Mouse (Mus musculus): ENCODE data around the gene Fam198a. TPM values are rescaled to one million over a fixed set of nuclear protein-coding genes. Genes with fewer than 3 reads are reported as not detected.
"Not testable (repeated sequence)": the region's sequence is repeated elsewhere in the genome, so short reads cannot be mapped to it uniquely, and the experiment has no call there.

The Fam198a gene
- polyA plus RNA-seq, 1 experiment from 2014 or later: 1.6 TPM

DNA sequence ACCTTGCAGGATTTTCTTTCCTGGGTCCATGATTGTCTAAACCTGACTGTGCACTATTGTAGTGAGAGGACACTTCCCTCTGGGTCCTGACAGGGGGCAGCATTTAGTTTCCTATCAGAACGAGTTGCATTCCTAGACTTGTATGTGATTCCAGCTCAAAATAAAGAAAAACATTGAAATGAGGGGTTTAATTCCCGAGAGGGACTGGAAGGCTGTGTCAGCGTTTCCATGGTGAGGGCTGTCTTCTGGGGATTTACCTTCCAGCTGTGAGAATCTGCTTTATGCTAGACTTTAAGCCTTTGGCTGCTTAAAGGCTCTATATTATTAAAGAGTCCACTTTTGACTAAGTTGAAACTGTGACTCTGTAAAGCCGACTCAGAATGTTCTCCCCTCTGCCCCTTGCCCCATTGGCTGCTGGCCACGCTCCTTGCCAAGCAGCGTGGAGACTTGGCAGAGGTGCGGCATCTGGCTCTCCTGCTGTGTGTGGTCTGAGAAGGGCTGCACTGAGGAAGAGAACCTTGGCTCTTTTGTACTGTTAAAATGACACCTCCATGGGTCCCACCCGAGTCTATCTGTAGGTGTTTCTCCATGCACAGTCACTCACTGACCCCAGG lies 68.1 kb downstream of the Fam198a start:
- DNase-seq (ENCODE audit: low spot score) (peak; percentile 93), ATAC-seq (peak; percentile 58)
- Histone ChIP-seq H3K27me3 (replicated peaks; ENCODE audit: insufficient read depth, low read length) (no peaks in the 10 kb centered on the region), H3K36me3 (ENCODE audit: insufficient read depth, low read length) (no peaks in the 10 kb centered on the region), H3K4me3 (ENCODE audit: low read depth, low read length) (no peak overlapping the region), H3K4me1 (ENCODE audit: insufficient read depth, low read depth, low read length) (peaks cover 12% of the 10 kb centered on the region; the same call in 1 of the 2 replicates), H3K9ac (replicated peaks; ENCODE audit: low read depth) (no peak overlapping the region), H3K27ac (ENCODE audit: low read length) (0 out of 2 replicates have a peak overlapping the region, but pooled peaks have one; percentile 6), H3K9me3 (ENCODE audit: low read length) (no peaks in the 10 kb centered on the region), H3K4me2 (replicated peaks; ENCODE audit: low read depth, low read length) (peak overlapping the region; percentile 27; the same call in 1 of the 2 replicates)
- peak; percentile 88 for TF ChIP-seq CTCF (IDR thresholded peaks at IDR 0.05)
- peak; percentile 66 for TF ChIP-seq EP300 (IDR thresholded peaks at IDR 0.05)
- WGBS: 6% methylated on average over 8 of the region's 8 CpGs

DNA sequence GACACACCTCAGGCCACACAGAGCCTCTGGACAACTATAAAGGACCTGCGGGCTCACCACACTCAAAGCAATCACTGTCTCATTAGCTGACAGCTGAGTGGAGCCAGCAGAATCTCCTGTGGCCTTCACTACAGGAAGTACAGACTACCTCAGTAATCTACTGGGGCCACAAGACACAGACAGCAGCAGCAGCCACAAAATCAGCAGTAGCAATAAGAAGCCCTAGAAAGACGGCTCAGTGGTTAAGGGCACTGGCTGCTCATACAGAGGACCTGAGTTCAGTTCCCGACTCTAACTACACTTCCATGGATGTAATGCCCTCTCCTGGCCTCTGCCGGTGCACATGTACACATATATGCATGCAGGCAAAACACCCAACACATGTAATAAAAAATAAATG lies 69.5 kb downstream of the Fam198a start:
- WGBS: 78% methylated on average over 4 of the region's 4 CpGs
- H3K4me3 ChIP-seq (ENCODE audit: low read depth, low read length): no peak overlapping the region
- ATAC-seq (no peak), DNase-seq (ENCODE audit: low spot score) (no peak)
- TF ChIP-seq EP300 (IDR thresholded peaks at IDR 0.05) (no peak), CTCF (IDR thresholded peaks at IDR 0.05) (no peak)
- H3K27ac ChIP-seq (ENCODE audit: low read length): no peak overlapping the region
- H3K27me3 ChIP-seq (replicated peaks; ENCODE audit: insufficient read depth, low read length): no peaks in the 10 kb centered on the region
- H3K36me3 ChIP-seq (ENCODE audit: insufficient read depth, low read length): no peaks in the 10 kb centered on the region
- no peaks in the 10 kb centered on the region for H3K9me3 ChIP-seq (ENCODE audit: low read length)
- H3K9ac ChIP-seq (replicated peaks; ENCODE audit: low read depth): no peak overlapping the region
- peaks cover 12% of the 10 kb centered on the region; the same call in 1 of the 2 replicates for H3K4me1 ChIP-seq (ENCODE audit: insufficient read depth, low read depth, low read length)
- no peak overlapping the region for H3K4me2 ChIP-seq (replicated peaks; ENCODE audit: low read depth, low read length)

- H3K27me3 ChIP-seq (replicated peaks; ENCODE audit: insufficient read depth, low read length); H3K4me2 ChIP-seq (replicated peaks; ENCODE audit: low read depth, low read length); ATAC-seq; DNase-seq (ENCODE audit: low spot score); H3K9me3 ChIP-seq (ENCODE audit: low read length); H3K27ac ChIP-seq (ENCODE audit: low read length); H3K36me3 ChIP-seq (ENCODE audit: insufficient read depth, low read length); H3K9ac ChIP-seq (replicated peaks; ENCODE audit: low read depth); H3K4me3 ChIP-seq (ENCODE audit: low read depth, low read length): not testable (repeated sequence)
- WGBS: 87% methylated on average over 4 of the region's 4 CpGs
- peaks cover 12% of the 10 kb centered on the region; the same call in 1 of the 2 replicates for H3K4me1 ChIP-seq (ENCODE audit: insufficient read depth, low read depth, low read length)
These were observed 70.4 kb downstream of the Fam198a start for GRCm38 (mm10) chr9:122021171-122021570.

DNA sequence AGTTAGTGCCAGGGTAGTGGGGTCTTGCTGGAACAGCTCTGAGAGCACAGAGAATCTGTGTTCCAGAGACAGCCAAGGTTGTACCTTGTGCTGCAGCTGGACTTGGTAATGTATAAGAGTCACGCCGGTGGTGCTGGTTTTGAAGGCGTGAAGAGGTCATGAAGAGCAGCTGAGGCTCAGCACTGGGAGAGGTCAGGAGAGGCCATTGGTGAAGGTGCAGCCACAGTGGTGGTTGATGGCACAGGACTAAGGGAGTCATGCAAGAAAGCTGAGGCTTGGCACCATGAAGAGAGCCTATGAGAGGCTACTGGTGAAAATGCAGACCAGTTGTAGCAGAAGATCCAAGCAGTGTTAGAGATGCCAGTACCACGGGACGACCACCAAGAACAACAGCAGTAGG lies 70.8 kb downstream of the Fam198a start:
- TF ChIP-seq CTCF (IDR thresholded peaks at IDR 0.05) (no peak), EP300 (IDR thresholded peaks at IDR 0.05) (no peak)
- no peak overlapping the region for H3K27ac ChIP-seq (ENCODE audit: low read length)
- peaks cover 12% of the 10 kb centered on the region; the same call in 1 of the 2 replicates for H3K4me1 ChIP-seq (ENCODE audit: insufficient read depth, low read depth, low read length)
- H3K9me3 ChIP-seq (ENCODE audit: low read length): no peaks in the 10 kb centered on the region
- no peaks in the 10 kb centered on the region for H3K36me3 ChIP-seq (ENCODE audit: insufficient read depth, low read length)
- DNase-seq (ENCODE audit: low spot score) (no peak), ATAC-seq (no peak)
- no peak overlapping the region for H3K4me3 ChIP-seq (ENCODE audit: low read depth, low read length)
- no peak overlapping the region for H3K9ac ChIP-seq (replicated peaks; ENCODE audit: low read depth)
- 93% methylated on average over 5 of the region's 5 CpGs for WGBS
- no peak overlapping the region for H3K4me2 ChIP-seq (replicated peaks; ENCODE audit: low read depth, low read length)
- H3K27me3 ChIP-seq (replicated peaks; ENCODE audit: insufficient read depth, low read length): no peaks in the 10 kb centered on the region

- H3K4me1 ChIP-seq (ENCODE audit: insufficient read depth, low read depth, low read length): peaks cover 18% of the 10 kb centered on the region; the same call in 1 of the 2 replicates
- peak overlapping the region; percentile 85 for H3K27ac ChIP-seq (ENCODE audit: low read length)
- ATAC-seq: peak; percentile 78
These were observed 72.0 kb downstream of the Fam198a start for GRCm38 (mm10) chr9:122022776-122023175.

GRCm38 (mm10) chr9:122023873-122024272 lies 73.1 kb downstream of the Fam198a start:
- H3K4me2 ChIP-seq (replicated peaks; ENCODE audit: low read depth, low read length): no peak overlapping the region
- peak overlapping the region; percentile 85 for H3K27ac ChIP-seq (ENCODE audit: low read length)
- H3K4me1 ChIP-seq (ENCODE audit: insufficient read depth, low read depth, low read length): peaks cover 17% of the 10 kb centered on the region; the same call in 1 of the 2 replicates
- ATAC-seq (no peak; the same call in 1 of the 2 replicates), DNase-seq (ENCODE audit: low spot score) (peak; percentile 72)
- no peaks in the 10 kb centered on the region for H3K9me3 ChIP-seq (ENCODE audit: low read length)
- no peak overlapping the region for H3K4me3 ChIP-seq (ENCODE audit: low read depth, low read length)
- H3K9ac ChIP-seq (replicated peaks; ENCODE audit: low read depth): no peak overlapping the region
- TF ChIP-seq CTCF (IDR thresholded peaks at IDR 0.05) (no peak), EP300 (IDR thresholded peaks at IDR 0.05) (peak; percentile 40; the same call in 1 of the 2 replicates)
- no peaks in the 10 kb centered on the region for H3K36me3 ChIP-seq (ENCODE audit: insufficient read depth, low read length)
- no peaks in the 10 kb centered on the region for H3K27me3 ChIP-seq (replicated peaks; ENCODE audit: insufficient read depth, low read length)
- WGBS: 65% methylated on average over 5 of the region's 5 CpGs

More at GRCm38 (mm10) chr9:122022776-122023175, 72.0 kb downstream of the Fam198a start:
- no peak overlapping the region for H3K4me2 ChIP-seq (replicated peaks; ENCODE audit: low read depth, low read length)
- H3K36me3 ChIP-seq (ENCODE audit: insufficient read depth, low read length): no peaks in the 10 kb centered on the region
- no peak for TF ChIP-seq CTCF (IDR thresholded peaks at IDR 0.05)
- peak; percentile 97 for TF ChIP-seq EP300 (IDR thresholded peaks at IDR 0.05)
- H3K9me3 ChIP-seq (ENCODE audit: low read length): no peaks in the 10 kb centered on the region
- DNase-seq (ENCODE audit: low spot score): peak; percentile 79
- H3K4me3 ChIP-seq (ENCODE audit: low read depth, low read length): no peak overlapping the region
- no peaks in the 10 kb centered on the region for H3K27me3 ChIP-seq (replicated peaks; ENCODE audit: insufficient read depth, low read length)
- 24% methylated on average over 9 of the region's 9 CpGs for WGBS
- H3K9ac ChIP-seq (replicated peaks; ENCODE audit: low read depth): no peak overlapping the region

Measured in lung, postnatal 0 days (tissue).